Mouse (Mus musculus) midbrain, embryonic 11.5 days (tissue): ENCODE data around the gene Mgea5. TPM values are rescaled to one million over a fixed set of nuclear protein-coding genes. Genes with fewer than 3 reads are reported as not detected.
A peak's percentile ranks its signal among the peaks of the same experiment; 100 is the strongest.

Experiments
- ATAC-seq: fragments of 200-750 bp; cut with Nextera tagmentation; 2 replicates; pipeline ENCODE4 v1.8.0; 2017; ENCODE audit warnings: moderate TSS enrichment, moderate library complexity; ENCODE audit not compliant: low FRiP score
- DNase-seq: peaks from one replicate; pipeline ENCODE4 v3.0.0; 2015; ENCODE audit warnings: low spot score; ENCODE audit errors: missing footprints
- H3K27ac ChIP-seq: fragments of 300-500 bp; sonication (generic); 2 replicates; pipeline ENCODE4 v1.5.1; 2014; ENCODE audit warnings: low read depth, low read length
- H3K27me3 ChIP-seq: fragments of 300-500 bp; sonication (generic); 2 replicates; pipeline ENCODE4 v1.6.1; 2014; ENCODE audit warnings: mild to moderate bottlenecking, low read length, moderate library complexity, mixed read lengths; ENCODE audit not compliant: control insufficient read depth, insufficient read depth
- H3K36me3 ChIP-seq: fragments of 300-500 bp; sonication (generic); 2 replicates; pipeline ENCODE4 v1.6.1; 2014; ENCODE audit warnings: mild to moderate bottlenecking, low read length, moderate library complexity, mixed read lengths; ENCODE audit not compliant: control insufficient read depth, insufficient read depth
- H3K4me1 ChIP-seq: fragments of 300-500 bp; sonication (generic); 2 replicates; pipeline ENCODE4 v1.6.1; 2014; ENCODE audit warnings: low read length; ENCODE audit not compliant: control insufficient read depth, insufficient read depth
- H3K4me2 ChIP-seq: fragments of 300-500 bp; sonication (generic); 2 replicates; pipeline ENCODE4 v1.6.1; 2014; ENCODE audit warnings: mild to moderate bottlenecking, moderate library complexity
- H3K4me3 ChIP-seq: fragments of 300-500 bp; sonication (generic); 2 replicates; pipeline ENCODE4 v1.5.1; 2014; ENCODE audit warnings: low read depth, low read length
- H3K9ac ChIP-seq: fragments of 300-500 bp; sonication (generic); 2 replicates; pipeline ENCODE4 v1.6.1; 2014; ENCODE audit warnings: low read length
- H3K9me3 ChIP-seq: fragments of 300-500 bp; sonication (generic); 2 replicates; pipeline ENCODE4 v1.6.1; 2016; ENCODE audit warnings: low read length; ENCODE audit not compliant: control insufficient read depth
- WGBS: fragments of 180-500 bp; shearing (Covaris S2); extraction: QIAGEN DNeasy Blood & Tissue Kit; methylation state at CpG from one replicate; pipeline ENCODE4 v1.1.7; 2014; 5-methylcytosine and 5-hydroxymethylcytosine counted together
- polyA plus RNA-seq: library from polyadenylated mRNA; unstranded; fragments of >200 nt; fragmentation: Nextera tagmentation; extraction: Ambion mirVana; gene quantifications from 2 replicates; pipeline ENCODE4 v1.2.1, GENCODE M21; 2014

The Mgea5 gene
- polyA plus RNA-seq, 1 experiment from 2014 or later, result 68.8 TPM

GRCm38 (mm10) chr19:45789888-45790874 lies 6.5 kb upstream of the Mgea5 start:
- WGBS, result 83% methylated on average over 13 of the region's 13 CpGs
- H3K9me3 ChIP-seq, result no peaks in the 10 kb centered on the region
- H3K9ac ChIP-seq, result no peak overlapping the region
- H3K4me2 ChIP-seq, result no peak overlapping the region
- peak; percentile 17 for DNase-seq
- no peaks in the 10 kb centered on the region for H3K4me1 ChIP-seq
- no peaks in the 10 kb centered on the region for H3K27me3 ChIP-seq
- no peak overlapping the region for H3K27ac ChIP-seq
- no peak for ATAC-seq
- H3K4me3 ChIP-seq, result no peak overlapping the region
- no peaks in the 10 kb centered on the region for H3K36me3 ChIP-seq

- Histone ChIP-seq H3K4me1 (no peaks in the 10 kb centered on the region), H3K4me3 (no peak overlapping the region), H3K9ac (no peak overlapping the region), H3K27me3 (no peaks in the 10 kb centered on the region), H3K9me3 (no peaks in the 10 kb centered on the region), H3K4me2 (no peak overlapping the region), H3K27ac (no peak overlapping the region), H3K36me3 (no peaks in the 10 kb centered on the region)
- 79% methylated on average over 7 of the region's 7 CpGs for WGBS
- peak; percentile 2 for DNase-seq
- no peak for ATAC-seq
These were observed 5.7 kb upstream of the Mgea5 start for GRCm38 (mm10) chr19:45789365-45789764.

DNA sequence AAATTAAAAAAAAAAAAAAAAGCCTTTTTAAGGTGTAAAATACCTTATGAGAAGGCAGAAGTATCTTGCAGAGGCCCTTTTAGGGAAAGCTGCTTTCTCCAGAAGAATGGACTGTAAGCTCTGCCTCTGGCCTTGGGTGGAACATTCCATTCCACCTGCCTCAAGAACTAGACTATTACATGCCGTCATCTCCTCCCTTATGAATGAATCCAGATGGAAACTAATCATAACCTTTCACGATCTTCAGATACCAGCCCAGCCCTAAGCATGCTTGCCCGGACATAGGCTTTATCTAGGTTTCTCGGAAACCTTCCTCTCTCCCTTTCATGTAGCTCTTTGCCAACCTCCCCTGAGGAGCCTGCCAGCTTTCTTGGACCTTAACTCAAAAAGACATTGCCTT lies 4.7 kb upstream of the Mgea5 start:
- H3K4me2 ChIP-seq, result no peak overlapping the region
- H3K9ac ChIP-seq, result no peak overlapping the region
- H3K27me3 ChIP-seq, result no peaks in the 10 kb centered on the region
- no peak overlapping the region for H3K4me3 ChIP-seq
- WGBS, result 95% methylated on average over 4 of the region's 4 CpGs
- H3K9me3 ChIP-seq, result no peaks in the 10 kb centered on the region
- no peak overlapping the region for H3K27ac ChIP-seq
- ATAC-seq (no peak), DNase-seq (peak; percentile 53)
- H3K4me1 ChIP-seq, result no peaks in the 10 kb centered on the region
- H3K36me3 ChIP-seq, result no peaks in the 10 kb centered on the region

DNA sequence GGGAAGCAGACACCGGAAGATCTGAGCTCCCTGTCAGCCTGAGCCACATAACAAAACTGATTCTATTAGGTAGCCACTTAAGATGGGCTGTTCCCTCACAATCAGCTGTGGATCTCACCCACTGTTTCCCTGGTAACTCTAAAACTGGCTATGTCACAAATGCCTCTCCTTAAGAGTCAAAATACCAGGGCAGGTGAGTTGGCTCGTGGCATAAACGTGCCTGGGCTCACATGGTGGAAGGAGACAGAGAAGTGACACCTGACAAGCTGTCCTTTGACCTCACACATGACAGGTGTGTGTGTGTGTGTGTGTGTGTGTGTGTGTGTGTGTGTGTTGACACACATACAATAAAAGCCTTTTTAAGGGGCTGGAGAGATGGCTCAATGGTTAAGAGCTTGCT lies 3.8 kb upstream of the Mgea5 start:
- peak; percentile 44 for DNase-seq
- WGBS, result 84% methylated on average over 3 of the region's 3 CpGs
- H3K9ac ChIP-seq, result no peak overlapping the region
- H3K9me3 ChIP-seq, result no peaks in the 10 kb centered on the region
- ATAC-seq, result no peak
- no peaks in the 10 kb centered on the region for H3K4me1 ChIP-seq
- no peaks in the 10 kb centered on the region for H3K27me3 ChIP-seq
- H3K27ac ChIP-seq, result no peak overlapping the region
- no peak overlapping the region for H3K4me2 ChIP-seq
- H3K4me3 ChIP-seq, result no peak overlapping the region
- no peaks in the 10 kb centered on the region for H3K36me3 ChIP-seq

- peaks cover 15% of the 10 kb centered on the region for H3K4me1 ChIP-seq
- H3K9me3 ChIP-seq, result no peaks in the 10 kb centered on the region
- no peaks in the 10 kb centered on the region for H3K27me3 ChIP-seq
- no peak for DNase-seq
- no peaks in the 10 kb centered on the region for H3K36me3 ChIP-seq
- no peak overlapping the region for H3K27ac ChIP-seq
- no peak for ATAC-seq
- H3K4me3 ChIP-seq, result no peak overlapping the region
- H3K9ac ChIP-seq, result no peak overlapping the region
- 76% methylated on average over 3 of the region's 3 CpGs for WGBS
- no peak overlapping the region for H3K4me2 ChIP-seq
These were observed 1.8 kb upstream of the Mgea5 start for GRCm38 (mm10) chr19:45785470-45785869.

DNA sequence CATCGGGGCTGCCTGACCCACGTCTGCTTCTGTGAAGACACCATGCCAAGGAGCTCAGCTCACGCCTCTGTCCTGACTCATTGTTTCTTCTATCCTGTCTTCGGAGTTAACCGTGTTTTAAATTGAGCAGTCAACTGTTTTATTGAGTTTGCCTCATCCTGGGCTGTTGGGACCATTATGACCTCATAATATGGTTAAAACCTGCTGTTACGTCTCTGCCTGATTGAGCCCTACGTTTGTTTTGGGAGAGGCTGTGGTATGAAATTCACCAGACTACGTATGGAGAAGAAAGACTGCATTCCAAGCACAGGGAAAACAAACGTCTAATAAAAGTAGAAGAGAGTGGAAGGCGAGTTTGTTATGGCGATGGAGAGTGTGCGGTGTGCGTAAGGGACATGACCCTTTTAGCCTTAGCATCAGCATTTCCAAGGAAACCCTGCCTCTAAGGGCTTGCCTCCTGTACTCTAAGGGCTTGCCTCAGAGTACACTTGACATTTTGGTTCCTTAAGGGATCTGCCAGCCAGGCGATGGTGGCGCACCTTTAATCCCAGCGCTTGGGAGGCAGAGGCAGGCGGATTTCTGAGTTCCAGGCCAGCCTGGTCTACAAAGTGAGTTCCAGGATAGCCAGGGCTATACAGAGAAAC lies 418 bp upstream of the Mgea5 start:
- DNase-seq, result no peak
- H3K27ac ChIP-seq, result no peak overlapping the region
- no peak for ATAC-seq

GRCm38 (mm10) chr19:45782315-45783001 lies 1.2 kb downstream of the Mgea5 start:
- no peaks in the 10 kb centered on the region; the same call in 1 of the 2 replicates for H3K36me3 ChIP-seq
- DNase-seq (no peak), ATAC-seq (peak; percentile 61)
- H3K9me3 ChIP-seq, result no peaks in the 10 kb centered on the region
- H3K27me3 ChIP-seq, result no peaks in the 10 kb centered on the region
- H3K4me3 ChIP-seq, result peak overlapping the region; percentile 100
- H3K27ac ChIP-seq, result peak overlapping the region; percentile 98
- H3K4me2 ChIP-seq, result peak overlapping the region; percentile 76
- peak overlapping the region; percentile 98 for H3K9ac ChIP-seq
- peaks cover 17% of the 10 kb centered on the region for H3K4me1 ChIP-seq
- under 1% methylated on average over 33 of the region's 36 CpGs for WGBS

More for the DNA sequence above, 418 bp upstream of the Mgea5 start:
- Histone ChIP-seq H3K4me2 (peak overlapping the region; percentile 59), H3K9me3 (no peaks in the 10 kb centered on the region), H3K9ac (peak overlapping the region; percentile 60), H3K27me3 (no peaks in the 10 kb centered on the region), H3K4me1 (peaks cover 17% of the 10 kb centered on the region), H3K4me3 (peak overlapping the region; percentile 100), H3K36me3 (no peaks in the 10 kb centered on the region)
- WGBS, result 33% methylated on average over 17 of the region's 17 CpGs

DNA sequence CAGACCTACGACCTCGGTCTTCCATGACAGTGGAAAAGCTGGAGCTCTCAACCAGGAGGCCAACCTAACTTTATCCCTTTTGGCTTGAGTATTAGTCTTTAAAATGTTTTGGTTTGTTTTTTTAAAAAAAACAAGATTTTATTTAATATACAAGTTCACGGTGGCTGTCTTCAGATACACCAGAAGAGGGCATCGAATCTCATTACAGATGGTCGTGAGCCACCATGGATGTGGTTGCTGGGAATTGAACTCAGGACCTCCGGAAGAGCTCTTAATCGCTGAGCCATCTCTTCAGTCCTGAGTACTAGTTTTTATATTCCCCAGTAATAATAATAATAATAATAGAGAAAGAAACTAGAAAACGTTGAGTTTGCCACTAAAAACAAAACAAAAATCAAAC lies 2.0 kb downstream of the Mgea5 start:
- DNase-seq, result peak; percentile 66
- no peak for ATAC-seq
- no peak overlapping the region; the same call in 1 of the 2 replicates for H3K9ac ChIP-seq

More for the DNA sequence above, 2.0 kb downstream of the Mgea5 start:
- WGBS, result 62% methylated on average over 8 of the region's 8 CpGs
- Histone ChIP-seq H3K4me3 (peak overlapping the region; percentile 100), H3K27me3 (no peaks in the 10 kb centered on the region), H3K9me3 (no peaks in the 10 kb centered on the region), H3K36me3 (no peaks in the 10 kb centered on the region; the same call in 1 of the 2 replicates), H3K4me2 (peak overlapping the region; percentile 76), H3K4me1 (peaks cover 17% of the 10 kb centered on the region), H3K27ac (no peak overlapping the region)
